Mouse (Mus musculus): ENCODE data around the gene Rab3a.

GRCm38 (mm10) chr8:70723486-70724210 lies 30.8 kb upstream of the Rab3a start, which contains the start of gene Pde4c:
- no peak for TF ChIP-seq POLR2A (IDR thresholded peaks at IDR 0.05; ENCODE audit: borderline replicate concordance, extremely low read depth, insufficient read depth, insufficient read length, poor library complexity, severe bottlenecking)
- no peak for TF ChIP-seq CTCF (IDR thresholded peaks at IDR 0.05; ENCODE audit: borderline replicate concordance, extremely low read depth, insufficient read depth, insufficient read length)
